Mouse (Mus musculus) forelimb bud, embryonic 11.5 days (tissue): ENCODE measurements around the gene Fbxl4.
"Not testable (repeated sequence)": the region's sequence is repeated elsewhere in the genome, so short reads cannot be mapped to it uniquely, and the experiment has no call there.

Source experiments
- DNase-seq: peaks from one replicate; pipeline ENCODE4 v3.0.0-alpha.2; 2012; ENCODE audit warnings: low read depth, low spot score

Fbxl4 gene

GRCm38 (mm10) chr4:22357266-22357930 lies at the start of gene Fbxl4:
Gene Fbxl4, plus strand, starts transcription at chr4:22357543.
- DNase-seq: peak; percentile 62

- DNase-seq: no peak
Observed at GRCm38 (mm10) chr4:22314564-22314963, 42.8 kb upstream of the Fbxl4 start.

- no peak for DNase-seq
Observed at GRCm38 (mm10) chr4:22342816-22343573, 14.3 kb upstream of the Fbxl4 start.

GRCm38 (mm10) chr4:22349086-22349485 lies 8.3 kb upstream of the Fbxl4 start:
- DNase-seq: not testable (repeated sequence)

- DNase-seq: no peak
Observed at GRCm38 (mm10) chr4:22357931-22358300, 573 bp downstream of the Fbxl4 start.

- no peak for DNase-seq
Observed at GRCm38 (mm10) chr4:22358487-22358886, 1.1 kb downstream of the Fbxl4 start.

GRCm38 (mm10) chr4:22367368-22367767 lies 10.0 kb downstream of the Fbxl4 start:
- DNase-seq: no peak

GRCm38 (mm10) chr4:22378516-22378915 lies 21.2 kb downstream of the Fbxl4 start:
- no peak for DNase-seq

GRCm38 (mm10) chr4:22380646-22381045 lies 23.3 kb downstream of the Fbxl4 start:
- DNase-seq: no peak

GRCm38 (mm10) chr4:22383528-22384265 lies 26.4 kb downstream of the Fbxl4 start:
- DNase-seq: no peak

- DNase-seq: peak; percentile 13
Observed at GRCm38 (mm10) chr4:22390045-22390444, 32.7 kb downstream of the Fbxl4 start.

GRCm38 (mm10) chr4:22392777-22393473 lies 35.6 kb downstream of the Fbxl4 start:
- DNase-seq: no peak

GRCm38 (mm10) chr4:22395404-22395803 lies 38.1 kb downstream of the Fbxl4 start:
- DNase-seq: no peak

- no peak for DNase-seq
Observed at GRCm38 (mm10) chr4:22396484-22397000, 39.2 kb downstream of the Fbxl4 start.

GRCm38 (mm10) chr4:22397003-22397402 lies 39.7 kb downstream of the Fbxl4 start:
- DNase-seq: no peak

- DNase-seq: no peak
Observed at GRCm38 (mm10) chr4:22402032-22402431, 44.7 kb downstream of the Fbxl4 start.

GRCm38 (mm10) chr4:22402930-22403329 lies 45.6 kb downstream of the Fbxl4 start:
- DNase-seq: no peak

GRCm38 (mm10) chr4:22420627-22421026 lies 63.3 kb downstream of the Fbxl4 start:
- no peak for DNase-seq

- DNase-seq: no peak
Observed at GRCm38 (mm10) chr4:22422400-22422799, 65.1 kb downstream of the Fbxl4 start.

- DNase-seq: no peak
Observed at GRCm38 (mm10) chr4:22428150-22428549, 70.8 kb downstream of the Fbxl4 start.

GRCm38 (mm10) chr4:22469575-22469974 lies 112.2 kb downstream of the Fbxl4 start:
- no peak for DNase-seq
